Mouse (Mus musculus): ENCODE data around the gene Poc1a. TPM values are rescaled to one million over a fixed set of nuclear protein-coding genes. Genes with fewer than 3 reads are reported as not detected.

Poc1a gene
- polyA plus RNA-seq, 1 experiment from 2014 or later, result 31.5 TPM

DNA sequence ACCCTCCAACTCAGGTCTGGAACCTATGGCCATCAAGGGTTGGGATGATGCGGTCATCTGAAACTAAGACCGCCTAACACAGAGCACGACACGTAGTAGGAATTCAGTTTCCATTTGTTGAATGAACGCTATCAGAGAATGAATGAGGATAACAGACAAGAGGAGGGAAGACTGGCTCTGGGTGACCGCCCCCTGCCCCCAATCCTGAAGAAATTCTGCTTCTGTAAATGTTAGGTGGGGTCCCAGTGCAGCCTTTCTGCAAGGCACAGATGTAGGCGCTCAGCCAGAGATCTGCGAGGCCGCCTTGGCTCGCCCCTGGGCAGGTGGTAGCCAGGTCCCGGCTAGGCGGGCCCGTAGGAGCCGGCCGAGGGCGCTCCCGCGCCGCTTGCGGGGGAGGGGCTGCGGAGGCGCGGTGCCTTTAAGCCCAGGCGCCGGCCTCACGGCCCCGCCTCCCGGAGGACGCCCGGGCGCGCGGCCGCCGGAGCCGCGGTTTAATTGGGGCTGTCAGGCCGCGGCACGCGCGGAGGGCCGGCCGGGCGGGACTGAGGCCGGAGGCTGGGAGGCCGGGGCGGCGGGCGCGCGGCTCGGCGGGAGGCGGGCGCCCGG lies 87.4 kb downstream of the Poc1a start, which contains the start of gene Dusp7:
TSS of gene Dusp7 (plus strand) at position 521 of the 606 bp plus-strand sequence.
- Histone ChIP-seq H3K9ac (replicated peaks) (peak within 1 kb of the TSS; percentile 98), H3K27me3 (no peaks in the 10 kb centered on the region), H3K4me2 (peak within 1 kb of the TSS; percentile 96), H3K4me1 (replicated peaks) (peaks cover 58% of the 10 kb centered on the region), H3K27ac (peak within 1 kb of the TSS; percentile 99), H3K36me3 (peaks cover 29% of the 10 kb centered on the region), H3K4me3 (replicated peaks) (peak within 1 kb of the TSS; percentile 99), H3K9me3 (no peaks in the 10 kb centered on the region)
- WGBS, result under 1% methylated on average over 53 of the region's 57 CpGs
- peak; percentile 50 for ATAC-seq (ENCODE audit: insufficient number of reproducible peaks, insufficient read depth, low FRiP score, low TSS enrichment, low read depth)

DNA sequence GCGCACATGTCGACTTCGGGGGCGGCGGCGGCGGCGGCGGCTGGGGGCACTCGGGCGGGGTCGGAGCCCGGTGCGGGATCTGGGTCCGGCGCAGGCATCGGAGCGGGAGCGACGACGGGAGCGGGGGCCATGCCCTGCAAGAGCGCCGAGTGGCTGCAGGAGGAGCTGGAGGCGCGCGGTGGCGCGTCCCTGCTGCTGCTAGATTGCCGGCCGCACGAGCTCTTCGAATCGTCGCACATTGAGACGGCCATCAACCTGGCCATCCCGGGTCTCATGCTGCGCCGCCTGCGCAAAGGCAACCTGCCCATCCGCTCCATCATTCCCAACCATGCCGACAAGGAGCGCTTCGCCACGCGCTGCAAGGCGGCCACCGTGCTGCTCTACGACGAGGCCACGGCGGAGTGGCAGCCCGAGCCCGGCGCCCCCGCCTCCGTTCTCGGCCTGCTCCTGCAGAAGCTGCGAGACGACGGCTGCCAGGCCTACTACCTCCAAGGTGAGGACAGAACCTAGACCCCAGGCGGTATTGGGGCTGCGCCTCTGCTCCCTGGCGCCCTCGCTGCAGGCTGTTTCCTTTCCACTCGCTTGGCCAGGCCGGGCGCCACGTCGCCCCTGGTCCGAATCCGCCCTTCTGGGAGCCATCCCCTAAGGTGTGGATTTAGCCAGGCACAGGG lies 88.1 kb downstream of the Poc1a start:
- ATAC-seq (ENCODE audit: insufficient number of reproducible peaks, insufficient read depth, low FRiP score, low TSS enrichment, low read depth), result no peak
- Histone ChIP-seq H3K27ac (peak overlapping the region; percentile 99), H3K4me2 (peak overlapping the region; percentile 96), H3K4me1 (replicated peaks) (peaks cover 65% of the 10 kb centered on the region), H3K9me3 (no peaks in the 10 kb centered on the region), H3K36me3 (peaks cover 37% of the 10 kb centered on the region), H3K27me3 (no peaks in the 10 kb centered on the region), H3K9ac (replicated peaks) (peak overlapping the region; percentile 98), H3K4me3 (replicated peaks) (peak overlapping the region; percentile 99)
- 2% methylated on average over 65 of the region's 72 CpGs for WGBS

DNA sequence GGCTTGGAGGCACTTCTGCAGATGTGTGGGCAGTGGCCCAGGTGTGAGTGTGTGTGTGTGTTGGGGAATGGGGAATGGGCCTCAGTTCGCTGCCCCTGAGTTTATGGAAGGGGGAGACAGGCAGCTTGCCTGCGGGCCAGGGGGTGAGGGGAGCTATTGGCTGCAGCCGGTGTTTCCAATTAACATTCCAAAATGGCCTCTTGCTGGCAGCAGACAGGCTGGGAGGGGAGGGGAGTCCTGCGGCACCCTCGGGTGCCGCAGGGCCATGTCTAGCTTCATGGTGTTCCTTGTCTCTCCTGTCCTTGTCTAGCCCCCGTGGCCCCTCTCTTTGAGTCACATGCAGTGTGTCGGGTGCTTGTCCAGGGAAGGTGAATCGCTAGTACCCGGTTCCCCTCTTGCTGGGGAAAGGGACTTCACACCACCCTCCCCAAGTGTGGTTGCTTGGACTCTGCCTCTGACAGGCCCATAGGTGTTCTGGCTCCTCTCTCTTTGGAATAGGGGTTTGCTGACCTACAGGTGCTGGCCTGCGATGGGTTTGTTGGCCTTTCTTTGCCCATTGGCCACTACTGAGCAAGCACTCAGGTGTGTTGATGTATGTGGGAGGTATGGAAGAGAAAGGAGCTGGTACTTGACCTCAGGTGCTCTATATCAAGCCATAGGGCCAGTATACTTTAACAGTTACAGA lies 89.1 kb downstream of the Poc1a start:
- Histone ChIP-seq H3K36me3 (peaks cover 45% of the 10 kb centered on the region), H3K27ac (peak overlapping the region; percentile 99), H3K4me1 (replicated peaks) (peaks cover 59% of the 10 kb centered on the region), H3K27me3 (no peaks in the 10 kb centered on the region), H3K9ac (replicated peaks) (peak overlapping the region; percentile 98), H3K4me3 (replicated peaks) (peak overlapping the region; percentile 99), H3K4me2 (peak overlapping the region; percentile 96), H3K9me3 (no peaks in the 10 kb centered on the region)
- WGBS, result 4% methylated on average over 11 of the region's 11 CpGs
- ATAC-seq (ENCODE audit: insufficient number of reproducible peaks, insufficient read depth, low FRiP score, low TSS enrichment, low read depth), result no peak

DNA sequence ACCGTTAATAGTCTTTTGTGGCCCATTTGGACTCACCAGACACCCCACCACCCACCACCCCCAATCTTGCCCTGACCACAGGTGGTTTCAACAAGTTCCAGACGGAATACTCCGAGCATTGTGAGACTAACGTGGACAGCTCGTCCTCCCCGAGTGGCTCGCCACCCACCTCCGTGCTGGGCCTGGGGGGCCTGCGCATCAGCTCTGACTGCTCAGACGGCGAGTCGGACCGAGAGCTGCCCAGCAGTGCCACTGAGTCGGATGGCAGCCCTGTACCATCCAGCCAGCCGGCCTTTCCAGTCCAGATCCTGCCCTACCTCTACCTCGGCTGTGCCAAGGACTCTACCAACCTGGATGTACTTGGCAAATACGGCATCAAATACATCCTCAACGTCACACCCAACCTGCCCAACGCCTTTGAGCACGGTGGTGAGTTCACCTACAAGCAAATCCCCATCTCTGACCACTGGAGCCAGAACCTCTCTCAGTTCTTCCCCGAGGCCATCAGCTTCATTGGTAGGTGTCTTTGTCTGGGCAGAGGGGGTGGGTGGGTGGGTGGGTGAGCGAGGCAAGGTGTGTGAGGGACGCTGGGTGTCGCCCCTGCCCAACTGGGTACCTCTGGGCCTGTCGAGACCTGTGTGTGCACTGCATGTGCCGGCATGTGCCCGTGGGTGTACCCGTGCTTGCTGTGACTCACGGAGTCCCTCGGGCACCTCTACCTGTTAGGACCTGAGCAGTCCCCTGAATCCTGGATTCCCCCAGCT lies 89.9 kb downstream of the Poc1a start:
- H3K9ac ChIP-seq (replicated peaks), result peak overlapping the region; percentile 98
- peaks cover 53% of the 10 kb centered on the region for H3K36me3 ChIP-seq
- 61% methylated on average over 30 of the region's 30 CpGs for WGBS
- H3K4me2 ChIP-seq, result peak overlapping the region; percentile 96
- peak overlapping the region; percentile 99 for H3K4me3 ChIP-seq (replicated peaks)
- H3K4me1 ChIP-seq (replicated peaks), result peaks cover 54% of the 10 kb centered on the region
- H3K27ac ChIP-seq, result peak overlapping the region; percentile 99
- H3K27me3 ChIP-seq, result no peaks in the 10 kb centered on the region
- ATAC-seq (ENCODE audit: insufficient number of reproducible peaks, insufficient read depth, low FRiP score, low TSS enrichment, low read depth), result no peak
- H3K9me3 ChIP-seq, result no peaks in the 10 kb centered on the region

DNA sequence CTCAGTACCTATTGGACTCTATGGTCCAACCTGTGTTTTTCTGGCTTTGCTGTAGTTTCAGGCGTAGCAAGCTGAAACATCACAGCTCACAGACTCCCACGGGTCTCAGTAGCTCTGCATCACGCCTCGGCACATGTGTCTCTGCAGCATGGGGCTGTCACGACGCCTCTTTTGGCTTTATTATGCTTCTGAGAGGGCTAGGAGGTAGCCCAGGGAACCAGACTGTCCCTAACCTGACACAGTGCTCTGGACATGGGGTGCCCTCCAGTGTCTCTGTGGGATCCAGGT lies 90.5 kb downstream of the Poc1a start:
- Histone ChIP-seq H3K36me3 (peaks cover 56% of the 10 kb centered on the region), H3K4me3 (replicated peaks) (peak overlapping the region; percentile 99), H3K4me2 (peak overlapping the region; percentile 96), H3K27me3 (no peaks in the 10 kb centered on the region), H3K4me1 (replicated peaks) (peaks cover 49% of the 10 kb centered on the region), H3K27ac (peak overlapping the region; percentile 99), H3K9me3 (no peaks in the 10 kb centered on the region), H3K9ac (replicated peaks) (peak overlapping the region; percentile 98)
- no peak for ATAC-seq (ENCODE audit: insufficient number of reproducible peaks, insufficient read depth, low FRiP score, low TSS enrichment, low read depth)
- 16% methylated on average over 6 of the region's 6 CpGs for WGBS

DNA sequence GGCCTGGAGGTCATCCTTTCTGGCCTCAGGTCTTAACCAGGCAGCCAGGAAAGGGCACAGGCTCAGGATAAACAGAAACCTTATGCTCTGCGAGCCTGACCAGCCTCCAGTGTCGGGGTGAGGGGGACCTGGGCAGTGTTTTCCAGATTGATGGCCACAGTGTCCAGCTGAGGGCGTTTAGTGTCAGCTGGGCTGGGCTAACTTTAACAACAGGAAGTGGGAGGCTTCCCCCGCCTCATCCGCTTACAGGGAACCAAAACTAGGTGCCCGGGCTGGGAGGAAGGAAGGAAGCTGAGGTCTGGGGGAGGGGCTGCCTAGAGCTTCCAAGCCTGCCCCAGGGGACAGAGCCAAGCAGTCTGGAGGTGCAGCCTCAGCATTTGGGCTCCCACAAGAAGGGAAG lies 90.9 kb downstream of the Poc1a start:
- ATAC-seq (ENCODE audit: insufficient number of reproducible peaks, insufficient read depth, low FRiP score, low TSS enrichment, low read depth), result no peak
- Histone ChIP-seq H3K4me3 (replicated peaks) (peak overlapping the region; percentile 99), H3K27ac (peak overlapping the region; percentile 99), H3K9me3 (no peaks in the 10 kb centered on the region), H3K9ac (replicated peaks) (peak overlapping the region; percentile 98), H3K36me3 (peaks cover 59% of the 10 kb centered on the region), H3K27me3 (no peaks in the 10 kb centered on the region), H3K4me2 (peak overlapping the region; percentile 96), H3K4me1 (replicated peaks) (peaks cover 45% of the 10 kb centered on the region)
- 6% methylated on average over 6 of the region's 6 CpGs for whole genome bisulfite sequencing

DNA sequence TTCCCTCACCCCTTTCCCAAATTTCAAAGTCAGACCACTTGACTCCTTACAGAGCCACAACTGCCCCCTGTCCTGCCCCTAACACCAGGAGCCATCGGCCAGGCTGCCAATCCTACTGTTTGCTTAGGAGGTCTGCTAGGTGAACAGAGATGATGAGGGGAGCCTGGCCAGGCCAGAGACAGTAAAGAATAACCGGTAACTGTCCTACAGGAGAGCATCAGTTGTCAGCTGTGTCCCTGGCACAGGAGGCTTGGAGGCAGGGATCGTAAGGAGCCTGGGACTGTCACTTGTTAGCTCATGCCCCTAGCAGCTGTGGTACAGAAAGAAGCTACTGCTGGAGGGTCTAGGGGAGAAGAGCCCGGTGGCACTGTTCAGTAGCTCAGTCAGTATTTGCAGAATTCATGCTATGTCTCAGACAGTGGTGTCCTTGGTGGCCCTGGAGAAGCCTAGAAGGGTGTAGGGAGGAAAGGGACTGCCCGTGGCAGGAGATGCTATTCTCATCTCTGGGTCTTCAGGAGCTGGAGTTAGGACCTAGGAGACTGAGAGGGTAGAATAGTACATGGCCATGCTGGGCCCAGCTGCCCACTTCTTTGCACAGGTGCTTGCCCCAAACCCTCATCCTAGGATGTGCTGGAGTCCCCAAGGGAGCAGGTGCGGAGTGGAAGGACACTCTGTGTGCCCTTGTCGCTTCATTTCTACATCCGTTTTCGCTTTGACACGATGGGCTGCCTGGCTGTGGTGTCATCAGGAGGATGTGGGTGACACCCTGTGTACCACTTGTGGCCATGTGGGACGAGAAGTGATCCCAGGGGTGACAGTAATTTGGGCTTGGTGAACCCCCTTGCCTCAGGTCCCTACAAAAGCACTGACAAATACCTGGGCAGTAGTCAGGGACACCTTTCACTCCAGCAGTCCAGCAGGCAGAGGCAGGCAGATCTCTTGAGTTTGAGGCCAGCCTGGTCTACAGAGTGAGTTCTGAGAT lies 91.9 kb downstream of the Poc1a start:
- no peaks in the 10 kb centered on the region for H3K9me3 ChIP-seq
- peaks cover 68% of the 10 kb centered on the region for H3K36me3 ChIP-seq
- peak overlapping the region; percentile 99; the same call in 1 of the 2 replicates for H3K27ac ChIP-seq

DNA sequence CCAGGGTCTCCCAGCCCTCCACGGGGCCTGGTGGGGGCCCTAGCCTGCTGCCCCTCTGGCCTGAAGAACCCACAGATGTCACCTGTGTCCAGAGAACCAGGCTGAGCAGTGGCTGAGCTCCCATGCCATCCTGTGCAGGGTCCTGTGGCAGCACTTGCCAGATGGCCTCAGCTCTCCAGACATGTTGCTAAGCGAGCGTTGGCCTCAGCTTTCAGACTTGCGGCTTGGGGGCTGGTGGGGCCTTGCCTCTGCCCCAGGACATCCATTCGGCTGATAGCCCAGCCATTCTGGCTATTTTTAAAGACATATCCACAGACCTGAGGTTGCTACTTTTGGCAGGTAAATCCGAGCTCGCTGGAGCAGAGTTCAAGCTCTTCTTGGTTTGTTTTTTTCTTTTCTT lies 93.1 kb downstream of the Poc1a start:
- H3K4me3 ChIP-seq (replicated peaks), result no peak overlapping the region
- H3K4me1 ChIP-seq (replicated peaks), result peaks cover 50% of the 10 kb centered on the region
- H3K36me3 ChIP-seq, result peaks cover 81% of the 10 kb centered on the region

More for the DNA sequence above, 91.9 kb downstream of the Poc1a start:
- Histone ChIP-seq H3K27me3 (no peaks in the 10 kb centered on the region), H3K4me1 (replicated peaks) (peaks cover 50% of the 10 kb centered on the region), H3K9ac (replicated peaks) (peak overlapping the region; percentile 98), H3K4me3 (replicated peaks) (peak overlapping the region; percentile 99), H3K4me2 (peak overlapping the region; percentile 96)
- ATAC-seq (ENCODE audit: insufficient number of reproducible peaks, insufficient read depth, low FRiP score, low TSS enrichment, low read depth), result no peak
- 90% methylated on average over 11 of the region's 11 CpGs for WGBS

DNA sequence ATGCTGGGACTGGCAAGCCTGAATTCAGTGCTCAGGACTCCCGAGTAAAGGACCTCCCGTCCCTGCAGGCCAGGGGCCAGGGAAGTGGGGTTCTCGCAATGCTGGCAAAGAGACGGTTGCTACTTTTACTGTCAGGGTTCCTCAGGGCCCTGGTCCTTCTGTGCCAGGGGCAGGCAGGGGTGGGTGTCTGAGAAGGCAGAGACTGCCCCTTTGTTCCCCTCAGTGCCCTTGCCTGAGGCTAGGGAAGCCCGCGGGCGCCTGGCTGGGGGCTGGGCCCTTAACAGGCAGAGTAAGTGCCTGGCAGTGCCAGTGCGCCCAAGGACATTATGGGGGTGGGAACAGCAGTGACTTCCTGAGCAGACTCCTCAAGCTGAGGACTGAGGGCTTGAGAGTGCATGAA lies 96.4 kb downstream of the Poc1a start:
- no peak for ATAC-seq (ENCODE audit: insufficient number of reproducible peaks, insufficient read depth, low FRiP score, low TSS enrichment, low read depth)
- Histone ChIP-seq H3K4me1 (replicated peaks) (peaks cover 42% of the 10 kb centered on the region), H3K27me3 (no peaks in the 10 kb centered on the region), H3K9ac (replicated peaks) (no peak overlapping the region), H3K4me2 (no peak overlapping the region), H3K27ac (no peak overlapping the region; the same call in 1 of the 2 replicates), H3K36me3 (peaks cover 67% of the 10 kb centered on the region), H3K9me3 (no peaks in the 10 kb centered on the region), H3K4me3 (replicated peaks) (no peak overlapping the region)
- 88% methylated on average over 8 of the region's 8 CpGs for WGBS

More for the DNA sequence above, 93.1 kb downstream of the Poc1a start:
- no peak overlapping the region for H3K27ac ChIP-seq
- no peak overlapping the region; the same call in 1 of the 2 replicates for H3K9ac ChIP-seq (replicated peaks)
- ATAC-seq (ENCODE audit: insufficient number of reproducible peaks, insufficient read depth, low FRiP score, low TSS enrichment, low read depth), result no peak
- H3K27me3 ChIP-seq, result no peaks in the 10 kb centered on the region
- WGBS, result 79% methylated on average over 7 of the region's 7 CpGs
- H3K4me2 ChIP-seq, result no peak overlapping the region; the same call in 1 of the 2 replicates
- no peaks in the 10 kb centered on the region for H3K9me3 ChIP-seq

DNA sequence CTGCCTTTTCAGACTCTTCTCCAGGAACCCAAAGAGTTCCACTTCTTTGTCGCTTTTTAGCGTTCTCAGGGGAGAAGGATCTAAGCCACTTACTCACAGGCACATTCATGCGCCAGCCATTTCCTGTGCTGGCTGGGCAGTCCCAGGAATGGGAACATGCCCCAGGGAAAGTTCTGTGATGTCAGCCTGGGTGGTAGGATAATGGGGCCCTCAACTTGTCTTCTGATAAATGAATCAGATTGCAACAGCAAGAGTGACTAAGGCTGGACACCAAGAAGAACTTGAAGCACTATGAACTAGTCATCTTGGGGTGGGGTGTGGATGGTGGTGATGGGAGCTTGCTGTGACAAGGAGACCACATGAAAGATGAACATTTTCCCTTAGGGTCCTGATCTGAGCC lies 97.2 kb downstream of the Poc1a start:
- no peak overlapping the region for H3K9ac ChIP-seq (replicated peaks)
- H3K9me3 ChIP-seq, result no peaks in the 10 kb centered on the region
- H3K27ac ChIP-seq, result peak overlapping the region; percentile 8
- peaks cover 59% of the 10 kb centered on the region for H3K36me3 ChIP-seq
- no peak for ATAC-seq (ENCODE audit: insufficient number of reproducible peaks, insufficient read depth, low FRiP score, low TSS enrichment, low read depth)
- 71% methylated on average over 3 of the region's 3 CpGs for WGBS
- H3K4me3 ChIP-seq (replicated peaks), result no peak overlapping the region
- H3K4me2 ChIP-seq, result no peak overlapping the region
- H3K4me1 ChIP-seq (replicated peaks), result peaks cover 39% of the 10 kb centered on the region
- no peaks in the 10 kb centered on the region for H3K27me3 ChIP-seq
